In the genomic region with DNA sequence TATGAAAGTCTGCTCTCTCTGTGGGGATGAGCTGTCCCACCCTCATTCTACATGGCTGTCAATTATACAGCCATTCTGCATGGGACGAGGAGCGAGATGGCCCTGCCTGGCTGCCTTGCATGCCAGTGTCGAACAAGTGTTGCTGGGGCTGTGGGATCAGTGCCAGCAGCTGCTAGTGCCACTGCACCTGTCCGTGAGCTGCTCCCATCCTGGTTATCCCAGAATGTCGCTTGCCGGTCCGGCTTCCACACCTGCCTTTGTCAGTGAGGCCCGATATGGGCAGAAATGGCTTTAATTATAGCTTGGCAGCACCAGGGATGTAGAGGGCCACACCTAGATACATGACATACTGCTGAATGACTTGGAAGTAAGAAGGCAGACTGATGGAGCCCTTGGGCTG, we compare ENCODE assay signal across 21 mouse cellular contexts. TPM values are rescaled to one million over a fixed set of nuclear protein-coding genes. Genes with fewer than 3 reads are reported as not detected.
DNase-seq lines count a peak whose midpoint lies in the region; ATAC-seq lines count a peak whose summit lies in the region.
"Had no signal": no experiment of that assay in that cellular context is flagged by ENCODE, and none has a peak within 500 bp of the region (broad histone marks: within the 10 kb centered on the region; RNA-seq: fewer than 3 reads in every experiment).

No protein-coding gene starts in this region.

- ATAC-seq in forebrain, embryonic 13.5 days, result no peak
- ATAC-seq in forebrain, embryonic 12.5 days (ENCODE audit: low FRiP score), result no peak
- ATAC-seq in limb, embryonic 12.5 days (ENCODE audit: insufficient number of reproducible peaks, insufficient read depth, low FRiP score, low TSS enrichment, low read depth), result no peak
- ATAC-seq in limb, embryonic 13.5 days (ENCODE audit: low FRiP score, low read depth), result no peak
- ATAC-seq in stomach, embryonic 16.5 days (ENCODE audit: insufficient read depth, low FRiP score), result no peak
- ATAC-seq: forebrain, embryonic 16.5 days had no signal

- H3K4me2 ChIP-seq in forebrain, embryonic 13.5 days, result no peak overlapping the region
- no peak overlapping the region for H3K4me2 ChIP-seq in forebrain, embryonic 12.5 days
- H3K4me2 ChIP-seq in limb, embryonic 12.5 days, result no peak overlapping the region
- H3K4me2 ChIP-seq in limb, embryonic 13.5 days (replicated peaks), result no peak overlapping the region
- no peak overlapping the region for H3K4me2 ChIP-seq in stomach, embryonic 16.5 days (ENCODE audit: low read depth, low read length)
- H3K4me2 ChIP-seq: embryonic facial prominence, embryonic 13.5 days; hindbrain, embryonic 14.5 days had no signal

- peaks cover 47% of the 10 kb centered on the region for H3K36me3 ChIP-seq in forebrain, embryonic 13.5 days (ENCODE audit: poor library complexity, severe bottlenecking)
- H3K36me3 ChIP-seq in forebrain, embryonic 12.5 days (replicated peaks), result peaks cover 50% of the 10 kb centered on the region
- H3K36me3 ChIP-seq in limb, embryonic 12.5 days, result peaks cover 43% of the 10 kb centered on the region
- peaks cover 60% of the 10 kb centered on the region for H3K36me3 ChIP-seq in limb, embryonic 10.5 days
- peaks cover 45% of the 10 kb centered on the region for H3K36me3 ChIP-seq in limb, embryonic 13.5 days
- no peaks in the 10 kb centered on the region for H3K36me3 ChIP-seq in stomach, embryonic 16.5 days (ENCODE audit: control insufficient read depth, insufficient read depth, low read length)

- no peak overlapping the region for H3K27ac ChIP-seq in forebrain, embryonic 13.5 days
- H3K27ac ChIP-seq in forebrain, embryonic 12.5 days, result no peak overlapping the region
- H3K27ac ChIP-seq in limb, embryonic 12.5 days, result no peak overlapping the region
- H3K27ac ChIP-seq in limb, embryonic 10.5 days, result no peak overlapping the region
- no peak overlapping the region for H3K27ac ChIP-seq in limb, embryonic 13.5 days
- H3K27ac ChIP-seq in stomach, embryonic 16.5 days (ENCODE audit: low read length), result 0 out of 2 replicates have a peak overlapping the region, but pooled peaks have one; percentile 6
- H3K27ac ChIP-seq: embryonic facial prominence, embryonic 13.5 days; forebrain, embryonic 10.5 days; heart, adult 2 months; hindbrain, embryonic 14.5 days had no signal

- H3K4me3 ChIP-seq in forebrain, embryonic 13.5 days, result no peak overlapping the region
- H3K4me3 ChIP-seq in forebrain, embryonic 12.5 days (replicated peaks), result no peak overlapping the region
- 0 out of 2 replicates have a peak overlapping the region, but pooled peaks have one; percentile 4 for H3K4me3 ChIP-seq in limb, embryonic 12.5 days (replicated peaks)
- no peak overlapping the region for H3K4me3 ChIP-seq in limb, embryonic 10.5 days
- H3K4me3 ChIP-seq in limb, embryonic 13.5 days, result no peak overlapping the region
- H3K4me3 ChIP-seq in stomach, embryonic 16.5 days (replicated peaks; ENCODE audit: low read length), result no peak overlapping the region
- H3K4me3 ChIP-seq: embryonic facial prominence, embryonic 13.5 days; erythroblast, embryonic 14.5 days; heart, adult 2 months had no signal

- no peaks in the 10 kb centered on the region for H3K27me3 ChIP-seq in forebrain, embryonic 13.5 days
- H3K27me3 ChIP-seq in forebrain, embryonic 12.5 days, result no peaks in the 10 kb centered on the region
- H3K27me3 ChIP-seq in limb, embryonic 12.5 days, result no peaks in the 10 kb centered on the region
- no peaks in the 10 kb centered on the region for H3K27me3 ChIP-seq in limb, embryonic 10.5 days (ENCODE audit: low read depth, poor library complexity, severe bottlenecking)
- no peaks in the 10 kb centered on the region for H3K27me3 ChIP-seq in limb, embryonic 13.5 days
- no peaks in the 10 kb centered on the region for H3K27me3 ChIP-seq in stomach, embryonic 16.5 days (ENCODE audit: control insufficient read depth, insufficient read depth, low read length)
- H3K27me3 ChIP-seq: embryonic facial prominence, embryonic 13.5 days had no signal

- no peak for DNase-seq in limb, embryonic 10.5 days (ENCODE audit: low spot score)
- no peak for DNase-seq in cerebellum, adult 9-11 months
- DNase-seq in thymus, postnatal 10 days (ENCODE audit: low spot score in 2 of 2), result no peak
- DNase-seq: adrenal gland, postnatal 10 days; cerebellum, adult 11 months; cerebellum, adult 8-10 months; cerebellum, postnatal 25 days; gastrocnemius, postnatal 10 days; heart, adult 2 months; heart, postnatal 10 days; heart, postnatal 4 days had no signal

- WGBS in forebrain, embryonic 13.5 days, result 91% methylated on average over 8 of the region's 8 CpGs
- 94% methylated on average over 8 of the region's 8 CpGs for WGBS in forebrain, embryonic 12.5 days
- WGBS in limb, embryonic 12.5 days, result 90% methylated on average over 8 of the region's 8 CpGs
- WGBS in limb, embryonic 10.5 days, result 98% methylated on average over 8 of the region's 8 CpGs
- 86% methylated on average over 8 of the region's 8 CpGs for WGBS in limb, embryonic 13.5 days
- 87% methylated on average over 8 of the region's 8 CpGs for WGBS in stomach, embryonic 16.5 days

- no peaks in the 10 kb centered on the region for H3K9me3 ChIP-seq in forebrain, embryonic 13.5 days (replicated peaks)
- H3K9me3 ChIP-seq in forebrain, embryonic 12.5 days, result no peaks in the 10 kb centered on the region
- H3K9me3 ChIP-seq in limb, embryonic 12.5 days, result no peaks in the 10 kb centered on the region
- no peaks in the 10 kb centered on the region for H3K9me3 ChIP-seq in limb, embryonic 10.5 days (replicated peaks)
- no peaks in the 10 kb centered on the region for H3K9me3 ChIP-seq in limb, embryonic 13.5 days
- H3K9me3 ChIP-seq in stomach, embryonic 16.5 days (replicated peaks; ENCODE audit: control insufficient read depth, low read length), result no peaks in the 10 kb centered on the region
- H3K9me3 ChIP-seq: embryonic facial prominence, embryonic 13.5 days; forebrain, embryonic 10.5 days had no signal

- H3K9ac ChIP-seq in forebrain, embryonic 13.5 days, result peak overlapping the region; percentile 1; the same call in 1 of the 2 replicates
- no peak overlapping the region for H3K9ac ChIP-seq in forebrain, embryonic 12.5 days
- H3K9ac ChIP-seq in limb, embryonic 12.5 days (replicated peaks), result no peak overlapping the region
- H3K9ac ChIP-seq in limb, embryonic 13.5 days, result 0 out of 2 replicates have a peak overlapping the region, but pooled peaks have one; percentile 93
- no peak overlapping the region for H3K9ac ChIP-seq in stomach, embryonic 16.5 days (ENCODE audit: low read length)
- H3K9ac ChIP-seq: hindbrain, embryonic 14.5 days had no signal

- H3K4me1 ChIP-seq in forebrain, embryonic 13.5 days, result peaks cover 29% of the 10 kb centered on the region
- H3K4me1 ChIP-seq in forebrain, embryonic 12.5 days, result peaks cover 24% of the 10 kb centered on the region
- peaks cover 19% of the 10 kb centered on the region for H3K4me1 ChIP-seq in limb, embryonic 12.5 days (replicated peaks)
- peaks cover 23% of the 10 kb centered on the region for H3K4me1 ChIP-seq in limb, embryonic 10.5 days
- peaks cover 20% of the 10 kb centered on the region for H3K4me1 ChIP-seq in limb, embryonic 13.5 days
- peaks cover 9% of the 10 kb centered on the region for H3K4me1 ChIP-seq in stomach, embryonic 16.5 days (ENCODE audit: control insufficient read depth, insufficient read depth, low read length)

RNA-seq across cellular contexts. Expression of a gene that starts 2.5 kb away (rescaled TPM):
- 55.8 and 60.5 TPM in 2 replicates for polyA plus RNA-seq in forebrain, embryonic 13.5 days (2015; fragmentation: Nextera tagmentation; extraction: Ambion mirVana)
- polyA plus RNA-seq in forebrain, embryonic 12.5 days (2016; fragmentation: Nextera tagmentation; extraction: Ambion mirVana), result 65.0 and 69.2 TPM in 2 replicates
- polyA plus RNA-seq in limb, embryonic 12.5 days (2016; fragmentation: Nextera tagmentation; extraction: Ambion mirVana), result 68.1 and 68.3 TPM in 2 replicates
- polyA plus RNA-seq in limb, embryonic 10.5 days (2016; fragmentation: Nextera tagmentation; extraction: Ambion mirVana), result 113 and 128 TPM in 2 replicates
- polyA plus RNA-seq in limb, embryonic 13.5 days (2015; fragmentation: Nextera tagmentation; extraction: Ambion mirVana), result 58.4 and 62.0 TPM in 2 replicates
- polyA plus RNA-seq in stomach, embryonic 16.5 days (2015; fragmentation: Nextera tagmentation; extraction: Ambion mirVana), result 55.4 and 64.4 TPM in 2 replicates

RNA-seq across cellular contexts. Expression of a gene that starts 12.3 kb away (rescaled TPM):
- polyA plus RNA-seq in forebrain, embryonic 13.5 days (2015; fragmentation: Nextera tagmentation; extraction: Ambion mirVana), result 273 and 305 TPM in 2 replicates
- 262 and 280 TPM in 2 replicates for polyA plus RNA-seq in forebrain, embryonic 12.5 days (2016; fragmentation: Nextera tagmentation; extraction: Ambion mirVana)
- 225 and 235 TPM in 2 replicates for polyA plus RNA-seq in limb, embryonic 12.5 days (2016; fragmentation: Nextera tagmentation; extraction: Ambion mirVana)
- 284 and 291 TPM in 2 replicates for polyA plus RNA-seq in limb, embryonic 10.5 days (2016; fragmentation: Nextera tagmentation; extraction: Ambion mirVana)
- polyA plus RNA-seq in limb, embryonic 13.5 days (2015; fragmentation: Nextera tagmentation; extraction: Ambion mirVana), result 227 and 231 TPM in 2 replicates
- polyA plus RNA-seq in stomach, embryonic 16.5 days (2015; fragmentation: Nextera tagmentation; extraction: Ambion mirVana), result 163 and 167 TPM in 2 replicates

RNA-seq across cellular contexts. Expression of a gene that starts 26.4 kb away (rescaled TPM):
- polyA plus RNA-seq in forebrain, embryonic 13.5 days (2015; fragmentation: Nextera tagmentation; extraction: Ambion mirVana), result 0.30 and 0.42 TPM in 2 replicates
- 0.46 and 0.69 TPM in 2 replicates for polyA plus RNA-seq in forebrain, embryonic 12.5 days (2016; fragmentation: Nextera tagmentation; extraction: Ambion mirVana)
- polyA plus RNA-seq in limb, embryonic 12.5 days (2016; fragmentation: Nextera tagmentation; extraction: Ambion mirVana), result 0.45 and 0.61 TPM in 2 replicates
- 0.58 and 0.66 TPM in 2 replicates for polyA plus RNA-seq in limb, embryonic 10.5 days (2016; fragmentation: Nextera tagmentation; extraction: Ambion mirVana)
- 0.18 and 0.60 TPM in 2 replicates for polyA plus RNA-seq in limb, embryonic 13.5 days (2015; fragmentation: Nextera tagmentation; extraction: Ambion mirVana)
- 14.5 and 18.9 TPM in 2 replicates for polyA plus RNA-seq in stomach, embryonic 16.5 days (2015; fragmentation: Nextera tagmentation; extraction: Ambion mirVana)

RNA-seq across cellular contexts. Expression of a gene that starts 33.4 kb away (rescaled TPM):
- polyA plus RNA-seq in forebrain, embryonic 13.5 days (2015; fragmentation: Nextera tagmentation; extraction: Ambion mirVana), result 200 and 211 TPM in 2 replicates
- polyA plus RNA-seq in forebrain, embryonic 12.5 days (2016; fragmentation: Nextera tagmentation; extraction: Ambion mirVana), result 208 and 210 TPM in 2 replicates
- polyA plus RNA-seq in limb, embryonic 12.5 days (2016; fragmentation: Nextera tagmentation; extraction: Ambion mirVana), result 220 and 229 TPM in 2 replicates
- 244 and 245 TPM in 2 replicates for polyA plus RNA-seq in limb, embryonic 10.5 days (2016; fragmentation: Nextera tagmentation; extraction: Ambion mirVana)
- polyA plus RNA-seq in limb, embryonic 13.5 days (2015; fragmentation: Nextera tagmentation; extraction: Ambion mirVana), result 192 and 197 TPM in 2 replicates
- polyA plus RNA-seq in stomach, embryonic 16.5 days (2015; fragmentation: Nextera tagmentation; extraction: Ambion mirVana), result 143 and 145 TPM in 2 replicates

RNA-seq across cellular contexts. Expression of a gene that starts 35.1 kb away (rescaled TPM):
- polyA plus RNA-seq in forebrain, embryonic 13.5 days (2015; fragmentation: Nextera tagmentation; extraction: Ambion mirVana), result 33.4 and 37.8 TPM in 2 replicates
- polyA plus RNA-seq in forebrain, embryonic 12.5 days (2016; fragmentation: Nextera tagmentation; extraction: Ambion mirVana), result 29.2 and 32.8 TPM in 2 replicates
- 17.0 and 17.6 TPM in 2 replicates for polyA plus RNA-seq in limb, embryonic 12.5 days (2016; fragmentation: Nextera tagmentation; extraction: Ambion mirVana)
- 10.9 and 14.7 TPM in 2 replicates for polyA plus RNA-seq in limb, embryonic 10.5 days (2016; fragmentation: Nextera tagmentation; extraction: Ambion mirVana)
- 19.2 and 20.0 TPM in 2 replicates for polyA plus RNA-seq in limb, embryonic 13.5 days (2015; fragmentation: Nextera tagmentation; extraction: Ambion mirVana)
- 18.2 and 20.9 TPM in 2 replicates for polyA plus RNA-seq in stomach, embryonic 16.5 days (2015; fragmentation: Nextera tagmentation; extraction: Ambion mirVana)

Comparison
In these comparisons a context has a peak if more than half of its experiments do, and no peak if none do; other contexts are left out.
1. H3K9ac ChIP-seq: peak in forebrain, embryonic 13.5 days (single experiment) and limb, embryonic 13.5 days (single experiment); none in forebrain, embryonic 12.5 days (single experiment), limb, embryonic 12.5 days (single experiment) and stomach, embryonic 16.5 days (single experiment).